Mouse (Mus musculus) 3T3-L1 (cell line): ENCODE measurements around the gene Vkorc1l1.
A peak's percentile ranks its signal among the peaks of the same experiment; 100 is the strongest.

ENCODE experiments used
- DNase-seq: peaks from one replicate; pipeline ENCODE4 v3.0.0-alpha.2; 2015; ENCODE audit warnings: low read depth, low spot score

Vkorc1l1 gene

DNA sequence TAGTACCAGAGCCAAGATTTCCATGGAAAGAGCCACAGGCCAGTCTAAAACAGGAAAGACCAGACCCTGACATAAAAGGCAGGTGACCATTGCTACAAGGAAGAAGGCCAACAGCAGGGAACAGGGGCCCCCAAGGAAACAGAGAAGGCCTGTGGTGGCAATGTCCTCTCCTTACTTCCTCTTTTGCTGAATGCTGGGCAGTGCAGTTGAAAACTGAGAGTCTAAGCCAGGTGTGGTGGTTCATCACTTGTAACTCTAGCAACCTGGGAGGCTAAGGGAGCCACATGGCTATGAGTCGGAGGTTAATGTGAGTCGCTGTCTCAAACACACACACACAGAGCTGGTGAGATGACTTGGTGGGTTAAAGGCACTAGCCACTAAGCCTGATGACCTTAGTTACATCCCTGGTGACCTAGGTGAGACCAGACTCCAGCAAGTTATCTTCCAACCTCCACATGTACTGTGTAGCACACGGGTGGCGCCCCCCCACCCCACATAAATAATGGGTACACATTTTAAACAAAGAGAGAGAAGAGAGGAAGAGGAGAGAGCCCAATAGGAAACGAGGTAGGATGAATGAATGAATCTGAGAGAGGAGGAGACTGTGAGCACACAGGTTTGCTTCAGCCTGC, 59.7 kb downstream of the Vkorc1l1 start:
- DNase-seq: peak; percentile 56

DNA sequence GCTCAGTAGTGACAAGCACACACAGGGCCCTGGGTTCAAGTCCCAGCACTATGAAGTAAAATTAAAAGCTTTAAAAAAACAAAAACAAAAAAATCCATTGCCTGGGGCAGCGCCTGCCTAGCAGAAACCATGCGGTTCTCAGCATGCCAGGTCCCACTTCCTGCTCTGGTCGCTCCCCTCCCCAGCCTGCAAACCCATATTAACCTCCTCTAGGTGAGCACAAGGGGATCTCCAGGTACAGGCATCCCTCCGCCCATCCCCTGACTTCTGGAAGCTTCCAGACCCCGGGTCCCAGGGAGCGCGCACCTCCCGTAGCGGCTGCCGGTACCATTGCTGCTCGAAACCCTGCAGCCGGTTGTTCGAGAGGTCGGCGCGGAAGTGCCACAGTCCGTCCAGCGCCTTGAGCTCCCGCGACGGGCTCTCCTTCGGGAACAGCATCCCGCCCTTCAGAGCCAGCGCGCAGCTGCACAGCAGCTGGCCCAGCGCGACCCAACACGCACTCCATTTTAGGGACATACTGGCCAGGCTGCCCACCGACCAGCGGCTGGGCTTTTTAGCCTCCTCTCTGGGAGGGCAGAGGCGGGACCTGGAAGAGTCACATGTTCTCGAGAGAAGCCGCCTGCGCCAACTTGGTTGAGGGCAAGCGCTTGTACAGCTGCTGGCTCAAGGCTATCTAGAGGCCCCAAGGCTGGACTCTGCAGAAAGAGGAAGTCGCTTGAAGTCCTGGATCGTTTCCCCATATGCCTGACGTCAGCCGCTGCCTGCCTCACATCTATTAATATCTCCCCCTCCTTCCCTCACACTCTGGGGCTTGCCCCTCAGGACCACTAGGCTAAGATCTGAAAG, 60.8 kb downstream of the Vkorc1l1 start, which contains the start of gene Gusb:
Gene Gusb (minus strand): TSS at position 749 of the 846 bp plus-strand sequence.
- peak; percentile 98 for DNase-seq

DNA sequence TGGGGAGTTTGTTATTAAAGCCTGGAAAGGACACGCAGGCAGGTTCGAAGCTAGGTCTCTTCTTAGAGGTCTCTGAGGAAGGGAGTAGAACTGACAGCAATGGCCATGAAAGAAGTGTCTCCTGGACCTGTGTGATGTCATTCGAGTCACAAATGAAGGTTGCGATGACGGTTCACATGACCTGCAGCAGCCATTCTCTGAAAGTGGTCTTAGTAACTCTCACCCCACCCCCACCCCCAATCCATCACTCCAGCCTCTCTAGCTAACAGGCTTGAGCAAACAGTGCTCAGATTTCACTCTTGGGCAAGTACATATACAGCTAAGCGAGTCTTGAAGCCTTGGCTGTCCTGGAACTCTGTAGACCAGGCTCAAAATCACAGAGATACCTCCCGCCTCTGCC, 61.5 kb downstream of the Vkorc1l1 start:
- peak; percentile 61 for DNase-seq

GRCm38 (mm10) chr5:130007344-130007743, 65.6 kb downstream of the Vkorc1l1 start:
- DNase-seq: peak; percentile 41

DNA sequence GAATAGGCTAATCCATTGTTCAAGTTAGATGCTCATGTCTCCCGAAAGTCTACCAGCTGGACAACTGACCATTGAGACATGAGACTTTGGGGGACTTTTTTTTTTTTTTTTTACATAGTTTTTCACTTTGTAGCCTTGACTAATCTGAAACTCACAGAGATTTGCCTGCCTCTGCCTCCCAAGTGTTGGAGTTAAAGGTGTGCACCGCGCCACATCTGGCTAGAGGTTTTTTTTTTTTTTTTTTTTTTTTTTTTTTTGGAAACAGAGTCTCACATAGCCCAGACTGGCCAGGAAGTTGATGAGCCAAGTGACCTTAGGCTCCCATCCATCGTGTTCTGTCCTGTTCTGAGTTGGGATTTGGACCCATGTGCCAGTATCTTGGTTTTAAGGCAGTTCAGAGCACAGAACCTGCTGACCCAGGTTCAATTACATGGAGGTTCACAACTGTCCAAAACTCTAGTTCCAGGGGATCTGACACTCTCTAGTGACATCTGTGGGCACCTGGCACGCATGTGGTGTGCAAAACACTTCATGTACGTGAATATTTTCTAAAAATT, 66.3 kb downstream of the Vkorc1l1 start:
- no peak for DNase-seq

- DNase-seq: no peak
Measured at GRCm38 (mm10) chr5:130009784-130010183, 68.0 kb downstream of the Vkorc1l1 start.

- DNase-seq: no peak
Measured at GRCm38 (mm10) chr5:130010961-130011360, 69.2 kb downstream of the Vkorc1l1 start.

DNA sequence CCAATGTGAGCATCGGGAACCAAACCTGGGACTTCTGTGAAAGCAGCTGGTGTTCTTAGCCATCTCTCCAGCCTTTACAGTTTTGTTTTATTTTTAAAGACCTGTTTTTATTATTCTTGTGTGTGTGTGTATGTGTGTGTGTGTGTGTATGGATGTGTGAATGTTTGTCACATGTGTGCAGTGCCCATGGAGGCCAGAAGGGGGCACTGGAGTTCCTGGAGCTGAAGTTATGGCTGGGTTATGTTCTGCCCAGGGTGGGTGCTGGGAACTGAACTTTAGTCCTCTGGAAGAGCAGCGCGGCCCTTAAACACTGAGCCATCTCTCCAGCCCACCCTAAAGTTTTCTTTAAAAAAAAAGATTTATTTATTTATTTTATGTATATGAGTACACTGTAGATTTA, 73.3 kb downstream of the Vkorc1l1 start:
- DNase-seq: no peak

- peak; percentile 72 for DNase-seq
Measured at GRCm38 (mm10) chr5:130019461-130019860, 77.7 kb downstream of the Vkorc1l1 start.

DNA sequence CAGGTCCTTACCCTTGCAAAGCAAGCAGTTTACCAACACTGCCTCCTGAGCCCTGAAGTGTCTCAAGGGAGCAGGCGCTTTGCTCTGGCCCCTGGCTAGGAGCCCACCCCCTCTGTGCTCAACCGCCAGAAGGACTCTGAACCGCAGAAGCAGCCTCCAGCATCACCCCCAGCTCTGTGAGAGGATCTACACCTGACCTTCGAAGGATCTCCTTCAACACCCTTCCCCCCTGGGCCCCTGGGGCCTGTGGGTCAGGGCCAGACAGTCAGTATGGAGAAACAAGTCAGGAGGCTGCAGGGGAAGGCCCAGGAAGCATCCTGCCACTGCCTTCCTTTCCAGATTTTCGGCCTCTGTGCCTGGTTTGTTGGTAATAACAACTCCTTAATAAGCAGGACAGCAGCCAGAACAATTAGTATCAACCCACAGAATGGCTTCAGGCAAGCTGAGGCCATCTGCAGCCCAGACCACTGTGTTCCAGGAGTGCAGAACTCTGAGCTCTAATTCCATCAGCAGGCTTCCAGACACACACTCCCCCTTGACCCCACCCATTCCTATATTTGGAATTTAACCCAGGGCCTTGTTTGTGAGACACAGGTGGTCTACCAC, 79.7 kb downstream of the Vkorc1l1 start:
- DNase-seq: no peak

GRCm38 (mm10) chr5:130022366-130022765, 80.6 kb downstream of the Vkorc1l1 start:
- no peak for DNase-seq

DNA sequence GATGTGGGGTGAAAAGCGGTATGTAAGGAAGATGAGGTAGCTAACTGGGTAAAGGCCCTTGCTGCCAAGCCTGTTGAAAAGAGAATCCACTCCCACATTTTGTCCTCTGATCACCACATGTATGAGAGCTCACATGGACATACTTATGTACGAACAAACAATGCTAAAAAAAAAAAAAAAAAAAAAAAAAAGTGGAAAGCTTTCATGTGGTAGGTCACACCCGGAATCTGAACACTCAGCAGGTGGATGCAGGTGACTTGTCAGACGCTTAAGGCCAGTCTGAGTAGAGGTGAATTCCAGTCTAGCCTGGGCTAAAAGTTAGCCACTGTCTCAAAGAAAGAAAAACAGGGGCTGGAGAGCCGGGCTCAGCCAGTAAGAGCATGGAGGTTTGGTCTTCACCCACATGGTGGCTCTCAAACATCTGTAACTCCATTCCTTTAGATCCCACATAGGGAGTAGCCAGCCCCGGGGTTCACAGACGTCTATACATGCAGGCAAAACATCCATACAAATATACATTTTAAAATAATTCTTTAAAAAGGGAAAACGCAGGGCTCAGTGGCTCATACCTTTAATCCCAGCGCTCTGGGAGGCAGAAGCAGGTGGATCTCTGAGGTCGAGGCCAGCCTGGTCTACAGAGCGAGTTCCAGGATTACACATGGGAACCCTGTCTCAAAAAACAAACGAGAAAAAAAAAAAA, 81.4 kb downstream of the Vkorc1l1 start:
- no peak for DNase-seq

DNA sequence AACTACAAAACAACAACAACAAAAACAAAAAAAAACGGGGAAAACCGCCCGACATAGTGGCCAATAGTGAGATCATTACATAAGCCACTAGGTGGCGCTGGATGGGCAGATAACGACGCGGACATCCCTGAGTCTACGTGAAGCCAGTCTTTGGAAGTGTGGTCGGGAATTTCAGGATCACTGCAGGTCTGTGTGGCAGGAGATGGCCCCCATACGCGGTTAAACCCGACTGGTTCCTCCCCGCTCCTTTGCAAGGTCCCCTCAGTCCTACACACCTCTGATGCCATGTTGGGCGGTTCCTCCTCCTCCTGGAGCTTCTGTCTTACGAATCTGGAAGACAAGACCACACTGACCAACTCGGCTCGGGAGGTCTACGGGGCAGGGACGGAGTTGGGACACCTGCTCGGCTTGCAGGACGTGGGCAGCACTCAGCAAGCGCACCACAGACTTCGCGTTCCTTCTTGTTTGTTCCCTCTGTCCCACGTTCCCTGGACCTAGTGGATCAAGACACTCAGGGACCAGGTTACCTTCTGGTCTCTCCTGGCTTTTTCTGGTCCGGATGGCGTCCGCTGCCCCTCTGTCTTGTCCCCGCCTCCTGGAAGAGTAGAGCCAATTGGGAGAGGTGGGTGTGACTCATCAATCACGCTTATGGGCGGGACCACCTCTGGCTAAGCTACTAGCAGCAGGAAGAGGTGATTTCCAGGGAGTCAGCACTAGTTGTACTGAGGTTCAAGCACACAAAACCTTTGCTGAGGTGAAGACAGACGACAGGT, 82.2 kb downstream of the Vkorc1l1 start:
- DNase-seq: peak; percentile 100

- no peak for DNase-seq
Measured at GRCm38 (mm10) chr5:130027134-130027533, 85.4 kb downstream of the Vkorc1l1 start.

GRCm38 (mm10) chr5:130027696-130028095, 85.9 kb downstream of the Vkorc1l1 start:
- DNase-seq: peak; percentile 46

DNA sequence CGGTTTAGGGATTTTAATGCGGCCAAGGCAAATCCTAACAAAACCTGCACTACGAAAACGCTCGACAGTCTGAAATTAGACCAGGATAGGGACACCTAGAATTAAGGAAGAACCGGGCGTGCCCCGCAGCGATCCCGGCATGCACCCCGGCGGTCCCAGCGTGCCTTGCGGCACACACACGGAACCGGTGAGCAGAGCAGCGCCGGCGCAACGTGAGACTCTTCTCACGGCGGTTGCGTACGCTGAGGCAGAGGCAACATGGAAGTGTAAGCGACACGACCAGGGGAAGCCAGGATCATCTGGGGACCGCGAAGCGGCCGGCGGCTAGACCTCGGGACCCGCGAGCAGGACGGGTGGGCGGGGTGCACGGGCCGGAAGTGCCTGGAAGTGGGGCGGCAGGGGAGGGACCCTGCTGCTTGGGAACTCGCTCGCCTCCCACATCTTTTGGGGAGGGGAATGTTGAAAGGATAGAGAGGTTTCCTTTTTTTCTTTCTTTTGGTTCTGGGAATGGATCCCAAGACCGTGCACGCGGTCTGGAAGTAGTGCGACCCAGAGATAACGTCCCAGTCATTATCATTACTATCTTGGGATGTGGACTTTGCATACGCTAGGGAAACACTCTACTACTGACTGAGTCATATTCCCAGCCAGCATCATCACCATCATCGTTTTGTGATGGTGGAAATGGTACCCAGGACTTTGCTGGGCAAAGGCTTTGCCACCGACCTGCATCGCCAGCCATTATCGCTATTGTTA, 87.5 kb downstream of the Vkorc1l1 start, which contains the start of the genes Asl and Crcp:
Gene Asl (minus strand): TSS at position 106 of the 756 bp plus-strand sequence.
Gene Crcp (plus strand): TSS at position 149 of the 756 bp plus-strand sequence.
- peak; percentile 83 for DNase-seq

DNA sequence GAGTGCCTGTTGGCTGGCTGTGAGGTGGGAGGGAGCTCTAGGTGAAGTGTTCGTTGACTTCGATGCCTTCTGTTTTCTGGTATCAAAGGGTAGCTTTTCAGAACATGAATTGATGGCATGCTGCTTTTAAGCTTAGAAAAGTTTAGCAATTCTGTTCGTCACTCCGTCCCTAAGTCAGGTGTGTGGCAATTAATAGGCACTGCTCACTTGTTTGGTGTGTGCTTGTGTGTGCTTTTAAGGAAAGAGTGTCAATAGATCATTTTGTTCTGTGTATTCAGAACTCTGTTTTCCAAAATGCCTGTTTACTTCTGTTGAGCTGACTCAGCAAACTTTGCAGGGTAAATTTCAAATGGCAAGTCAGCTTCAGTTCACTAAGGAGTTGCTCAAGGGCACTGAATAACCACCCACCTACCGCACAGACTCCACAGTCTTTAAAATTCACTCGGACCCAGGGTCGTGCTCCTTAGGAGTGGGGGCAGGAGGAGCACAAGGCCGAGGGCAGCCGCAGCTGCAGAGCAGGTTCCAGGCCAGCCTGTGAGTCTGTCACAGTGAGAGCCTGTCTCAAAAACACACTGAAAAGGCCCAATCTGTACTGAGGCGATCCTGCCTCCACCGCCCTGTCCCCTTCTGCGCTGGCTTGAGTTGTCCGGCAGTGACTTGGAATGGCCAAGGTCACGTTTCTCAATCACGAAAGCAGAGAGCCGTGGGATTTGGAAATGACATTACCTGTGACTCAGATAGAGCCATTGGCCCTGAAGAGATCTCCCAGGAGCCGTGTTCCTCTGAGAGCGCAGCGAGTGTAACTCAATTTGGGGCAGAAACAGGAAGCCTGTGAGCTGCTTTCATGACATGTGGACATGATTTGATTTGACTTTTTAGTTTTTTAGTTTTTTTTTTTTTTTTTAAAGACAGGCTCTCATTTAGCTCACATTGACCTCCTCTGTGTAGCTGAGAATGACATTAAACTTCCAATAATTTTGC, 89.9 kb downstream of the Vkorc1l1 start:
- no peak for DNase-seq

DNA sequence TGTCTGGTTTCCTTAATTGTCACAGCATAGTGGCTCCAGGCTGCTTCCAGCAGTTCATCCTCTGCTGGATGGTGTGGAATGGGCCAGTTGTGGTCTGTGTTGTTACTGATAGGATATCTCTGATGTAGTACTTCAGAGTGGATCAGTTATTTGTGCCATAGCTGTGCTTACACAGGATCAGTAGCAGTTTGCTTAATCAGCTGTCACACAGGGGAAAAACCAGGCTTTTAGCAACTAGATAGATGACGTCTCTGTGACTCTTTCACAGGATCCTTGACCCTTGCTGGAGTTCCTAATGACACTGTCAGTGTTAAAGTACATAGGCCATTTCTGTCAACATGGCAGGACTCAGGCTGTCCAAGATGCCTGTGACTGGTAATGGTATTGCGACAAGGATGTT, 92.1 kb downstream of the Vkorc1l1 start:
- DNase-seq: no peak
